Comparison of ENCODE assay signal across 8 mouse cellular contexts in the genomic region with DNA sequence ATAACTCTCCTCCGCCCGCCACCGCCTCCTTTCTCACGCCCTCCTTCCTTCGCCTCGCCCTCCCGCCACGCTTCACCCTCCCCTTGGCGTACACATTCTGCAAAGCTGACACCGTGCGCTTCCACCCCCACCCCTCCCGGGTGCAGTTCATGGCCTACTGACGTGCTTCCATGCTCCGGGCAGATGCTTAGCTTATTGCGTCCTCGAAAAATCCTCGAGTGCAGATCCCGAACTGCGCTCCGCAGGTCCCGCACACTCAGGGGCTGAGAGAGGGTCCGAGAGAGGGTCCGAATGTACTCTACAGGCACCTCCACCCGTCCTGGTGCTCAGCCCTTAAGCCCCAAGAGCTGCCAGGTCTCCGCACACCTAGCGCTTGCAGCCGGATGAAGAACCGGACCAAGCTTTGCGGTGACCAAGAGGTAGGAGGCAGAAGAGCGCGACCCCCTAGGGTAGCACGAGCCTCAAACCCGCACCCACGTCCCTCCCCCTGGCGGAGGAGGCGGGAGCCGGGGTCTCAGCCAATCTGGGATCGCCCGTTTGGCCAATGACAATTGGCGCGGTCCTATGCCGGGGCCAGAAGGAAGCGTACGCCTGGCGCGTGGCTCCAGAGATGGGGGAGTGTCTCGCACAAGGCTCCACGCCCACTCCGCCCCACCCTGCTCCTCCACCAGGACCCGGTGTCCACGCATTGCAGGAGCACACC. TPM values are rescaled to one million over a fixed set of nuclear protein-coding genes. Genes with fewer than 3 reads are reported as not detected.
DNase-seq lines count a peak whose midpoint lies in the region; ATAC-seq and TF ChIP-seq lines count a peak whose summit lies in the region.

TSS of gene Ascl2 (minus strand) at position 456 of the 703 bp plus-strand sequence.

- peaks cover 3% of the 10 kb centered on the region; the same call in 1 of the 2 replicates for H3K4me1 ChIP-seq in liver, adult 2 months (ENCODE audit: control insufficient read depth, insufficient read depth, low read length)
- no peaks in the 10 kb centered on the region for H3K4me1 ChIP-seq in midbrain, postnatal 0 days (ENCODE audit: insufficient read depth, low read length)

- ATAC-seq in midbrain, postnatal 0 days (ENCODE audit: low FRiP score), result peak; percentile 44; the same call in 1 of the 2 replicates
- no peak for ATAC-seq in inflammation-experienced regulatory T-cells, adult 6 months

- H3K27me3 ChIP-seq in liver, adult 2 months (ENCODE audit: control insufficient read depth, insufficient read depth, low read length), result peaks cover 15% of the 10 kb centered on the region
- H3K27me3 ChIP-seq in midbrain, postnatal 0 days (ENCODE audit: insufficient read depth, low read length), result peaks cover 47% of the 10 kb centered on the region

- TF ChIP-seq POLR2A in liver, adult 2 months (IDR thresholded peaks at IDR 0.05; ENCODE audit: extremely low read depth, insufficient read depth, low read length), result no peak

- H3K4me3 ChIP-seq in liver, adult 2 months (ENCODE audit: insufficient read depth, low read depth, low read length), result peak within 1 kb of the TSS; percentile 31; the same call in 1 of the 2 replicates
- H3K4me3 ChIP-seq in midbrain, postnatal 0 days (ENCODE audit: low read depth, low read length), result peak within 1 kb of the TSS; percentile 33

- intact Hi-C loops in heart, postnatal 36 days (cut with DNase I), result no loop called here

- DNase-seq in right cerebral cortex, postnatal 10 days (ENCODE audit: low spot score in 2 of 2), result peak; percentile 28 to 45
- no peak for DNase-seq in right cerebral cortex, postnatal 36 days (ENCODE audit: low spot score in 2 of 2)
- DNase-seq in embryo, embryonic 11 days, result peak; percentile 68
- DNase-seq in heart, postnatal 36 days, result peak; percentile 4
- DNase-seq in liver, adult 2 months (ENCODE audit: extremely low read depth, low read depth, low spot score), result no peak
- DNase-seq in midbrain, postnatal 0 days (ENCODE audit: low spot score), result peak; percentile 55
- no peak for DNase-seq in layer of hippocampus, adult 8-10 months (ENCODE audit: low spot score in 2 of 2)

- H3K9me3 ChIP-seq in midbrain, postnatal 0 days (ENCODE audit: low read length), result no peaks in the 10 kb centered on the region

- H3K79me2 ChIP-seq in liver, adult 2 months (ENCODE audit: control insufficient read depth, insufficient read depth, low read length), result no peaks in the 10 kb centered on the region

- 3% methylated on average over 50 of the region's 51 CpGs for WGBS in liver, adult 2 months
- WGBS in midbrain, postnatal 0 days, result 1% methylated on average over 51 of the region's 51 CpGs

- no peak for TF ChIP-seq CTCF in liver, adult 2 months (IDR thresholded peaks at IDR 0.05; ENCODE audit: low read depth, low read length)
- peak; percentile 42 for TF ChIP-seq CTCF in midbrain, postnatal 0 days (IDR thresholded peaks at IDR 0.05)

- no peaks in the 10 kb centered on the region for H3K36me3 ChIP-seq in liver, adult 2 months (ENCODE audit: control insufficient read depth, insufficient read depth, low read length)
- H3K36me3 ChIP-seq in midbrain, postnatal 0 days (ENCODE audit: insufficient read depth, low read length), result no peaks in the 10 kb centered on the region

- H3K27ac ChIP-seq in liver, adult 2 months (replicated peaks; ENCODE audit: insufficient read depth, low read depth, low read length), result no peak within 1 kb of the TSS
- H3K27ac ChIP-seq in midbrain, postnatal 0 days (ENCODE audit: low read depth, low read length), result no peak within 1 kb of the TSS

- peak within 1 kb of the TSS; percentile 69 for H3K4me2 ChIP-seq in midbrain, postnatal 0 days (ENCODE audit: low read depth, low read length, poor library complexity, severe bottlenecking)

- H3K9ac ChIP-seq in liver, adult 2 months (ENCODE audit: low read depth, low read length), result no peak within 1 kb of the TSS
- H3K9ac ChIP-seq in midbrain, postnatal 0 days (replicated peaks; ENCODE audit: low read length, poor library complexity, severe bottlenecking), result peak within 1 kb of the TSS; percentile 42; the same call in 1 of the 2 replicates

RNA-seq across cellular contexts. Expression of gene Ascl2, which starts in this region (rescaled TPM):
- not detected for total RNA-seq in heart, postnatal 36 days (2021)
- total RNA-seq in liver, adult 2 months (2014; rRNA removed), result not detected in 2 replicates
- polyA plus RNA-seq in liver, adult 2 months (2012; rRNA removed), result 0.11 TPM in 1 of 2 replicates, not detected in the other
- total RNA-seq in midbrain, postnatal 0 days (2014; rRNA removed), result 1.1 TPM in 1 of 2 replicates, not detected in the other
- polyA plus RNA-seq in midbrain, postnatal 0 days (2015; fragmentation: Nextera tagmentation; extraction: Ambion mirVana), result 0.43 and 0.50 TPM in 2 replicates
- 1 to 10 TPM in 2 of 3 experiments, not detected in 1; 1.9 to 5.4 TPM for polyA plus RNA-seq in inflammation-experienced regulatory T-cells, adult 6 months (2017; shearing (Covaris generic))
- total RNA-seq in layer of hippocampus, adult 8-10 months (2022), result under 1 TPM; 0.27 to 0.85 (median 0.36) TPM

Comparison
In these comparisons a context has a peak if more than half of its experiments do, and no peak if none do; other contexts are left out.
1. DNase-seq: peak in right cerebral cortex, postnatal 10 days (2 of 2), embryo, embryonic 11 days (single experiment) and midbrain, postnatal 0 days (single experiment); none in right cerebral cortex, postnatal 36 days (0 of 2), liver, adult 2 months (single experiment) and layer of hippocampus, adult 8-10 months (0 of 2).
2. Peak in DNase-seq in heart, postnatal 36 days; RNA of the gene not detected or under 1 TPM.